Mouse (Mus musculus) lung, embryonic 15.5 days (tissue): ENCODE data around the gene Lrig1. TPM values are rescaled to one million over a fixed set of nuclear protein-coding genes. Genes with fewer than 3 reads are reported as not detected.

Experiments
- ATAC-seq: fragments of 200-750 bp; cut with Nextera tagmentation; 2 replicates; pipeline ENCODE4 v1.8.0; 2017; ENCODE audit warnings: moderate number of reproducible peaks, borderline replicate concordance; ENCODE audit not compliant: low FRiP score, low TSS enrichment; ENCODE audit errors: extremely low read depth
- H3K27ac ChIP-seq: fragments of 300-500 bp; sonication (generic); 2 replicates; pipeline ENCODE4 v1.5.1; 2015; ENCODE audit warnings: moderate library complexity, mild to moderate bottlenecking, inconsistent platforms
- H3K27me3 ChIP-seq: fragments of 300-500 bp; sonication (generic); 2 replicates; pipeline ENCODE4 v1.6.1; 2015; ENCODE audit warnings: inconsistent platforms
- H3K36me3 ChIP-seq: fragments of 300-500 bp; sonication (generic); 2 replicates; pipeline ENCODE4 v1.6.1; 2015; ENCODE audit warnings: inconsistent platforms
- H3K4me1 ChIP-seq: fragments of 300-500 bp; sonication (generic); 2 replicates; pipeline ENCODE4 v1.6.1; 2015; ENCODE audit warnings: inconsistent platforms
- H3K4me2 ChIP-seq: fragments of 300-500 bp; sonication (generic); 2 replicates; pipeline ENCODE4 v1.6.1; 2015; ENCODE audit warnings: inconsistent platforms, mild to moderate bottlenecking, moderate library complexity
- H3K4me3 ChIP-seq: fragments of 300-500 bp; sonication (generic); 2 replicates; pipeline ENCODE4 v1.5.1; 2015; ENCODE audit warnings: mild to moderate bottlenecking, inconsistent platforms
- H3K9ac ChIP-seq: fragments of 300-500 bp; sonication (generic); 2 replicates; pipeline ENCODE4 v1.6.1; 2015; ENCODE audit warnings: inconsistent platforms
- H3K9me3 ChIP-seq: fragments of 300-500 bp; sonication (generic); 2 replicates; pipeline ENCODE4 v1.6.1; 2016; ENCODE audit warnings: inconsistent platforms
- WGBS: fragments of 180-500 bp; shearing (Covaris S2); methylation state at CpG from one replicate; pipeline ENCODE4 v1.1.7; 2015; 5-methylcytosine and 5-hydroxymethylcytosine counted together
- polyA plus RNA-seq: library from polyadenylated mRNA; unstranded; fragments of >200 nt; fragmentation: Nextera tagmentation; extraction: Ambion mirVana; gene quantifications from 2 replicates; pipeline ENCODE4 v1.2.1, GENCODE M21; 2015

Lrig1 gene
- polyA plus RNA-seq, 1 experiment from 2014 or later, result 9.0 TPM

- Histone ChIP-seq H3K27me3 (no peaks in the 10 kb centered on the region), H3K4me3 (no peak overlapping the region), H3K27ac (no peak overlapping the region), H3K9ac (no peak overlapping the region), H3K4me1 (peaks cover 62% of the 10 kb centered on the region), H3K36me3 (no peaks in the 10 kb centered on the region), H3K9me3 (no peaks in the 10 kb centered on the region), H3K4me2 (0 out of 2 replicates have a peak overlapping the region, but pooled peaks have one; percentile 15)
- no peak for ATAC-seq
- 53% methylated on average over 6 of the region's 6 CpGs for WGBS
These were observed 17.7 kb downstream of the Lrig1 start for GRCm38 (mm10) chr6:94682270-94682618.

DNA sequence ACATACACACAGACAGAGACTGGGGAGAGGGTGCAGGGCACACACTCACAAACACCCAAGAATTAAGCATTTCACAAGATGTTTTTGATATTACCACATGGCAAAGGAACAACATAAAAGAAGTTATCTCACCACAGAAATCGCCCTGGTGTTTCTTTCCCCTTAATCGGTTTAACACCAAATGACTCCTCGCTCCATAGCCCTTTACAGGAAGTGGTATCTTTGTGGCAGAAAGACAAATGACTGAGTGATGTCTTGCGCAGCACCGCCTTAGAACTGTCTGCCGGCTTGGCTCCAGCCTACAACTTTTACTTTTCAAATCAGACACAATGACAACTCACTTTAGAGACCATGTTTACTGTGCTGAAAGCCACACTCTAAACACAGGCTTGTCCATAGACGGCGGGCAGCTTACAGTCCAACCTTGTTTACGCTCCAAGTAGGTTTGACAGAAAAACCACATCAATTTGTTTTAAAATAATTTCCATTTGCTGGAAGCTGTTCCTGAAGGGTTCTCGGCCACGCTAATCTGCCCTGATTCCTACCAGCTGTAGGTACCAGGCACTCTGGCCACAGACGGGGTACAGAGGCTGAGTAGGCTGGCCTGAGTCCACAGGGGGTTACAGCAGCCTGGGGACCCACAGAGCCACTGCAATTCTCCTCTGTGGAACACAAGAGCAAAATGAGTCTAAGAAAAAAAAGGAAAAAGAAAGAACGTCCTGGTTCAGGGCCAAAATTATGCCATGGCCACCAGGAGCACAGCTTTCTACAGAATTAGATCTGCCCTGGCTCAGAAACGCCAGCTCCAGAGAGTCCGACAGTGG is 18.3 kb downstream of the Lrig1 start:
- H3K27me3 ChIP-seq, result no peaks in the 10 kb centered on the region
- no peak overlapping the region for H3K27ac ChIP-seq
- peaks cover 66% of the 10 kb centered on the region for H3K4me1 ChIP-seq
- no peaks in the 10 kb centered on the region for H3K9me3 ChIP-seq
- H3K9ac ChIP-seq, result no peak overlapping the region
- no peaks in the 10 kb centered on the region for H3K36me3 ChIP-seq
- WGBS, result 26% methylated on average over 15 of the region's 15 CpGs
- no peak overlapping the region for H3K4me3 ChIP-seq
- ATAC-seq, result no peak; the same call in 1 of the 2 replicates
- peak overlapping the region; percentile 15; the same call in 1 of the 2 replicates for H3K4me2 ChIP-seq

- Histone ChIP-seq H3K27ac (no peak overlapping the region), H3K4me3 (no peak overlapping the region), H3K36me3 (no peaks in the 10 kb centered on the region), H3K4me1 (peaks cover 72% of the 10 kb centered on the region), H3K27me3 (no peaks in the 10 kb centered on the region), H3K9ac (no peak overlapping the region), H3K4me2 (no peak overlapping the region), H3K9me3 (no peaks in the 10 kb centered on the region)
- ATAC-seq, result no peak
- WGBS, result 58% methylated on average over 5 of the region's 5 CpGs
These were observed 19.1 kb downstream of the Lrig1 start for GRCm38 (mm10) chr6:94680760-94681445.

DNA sequence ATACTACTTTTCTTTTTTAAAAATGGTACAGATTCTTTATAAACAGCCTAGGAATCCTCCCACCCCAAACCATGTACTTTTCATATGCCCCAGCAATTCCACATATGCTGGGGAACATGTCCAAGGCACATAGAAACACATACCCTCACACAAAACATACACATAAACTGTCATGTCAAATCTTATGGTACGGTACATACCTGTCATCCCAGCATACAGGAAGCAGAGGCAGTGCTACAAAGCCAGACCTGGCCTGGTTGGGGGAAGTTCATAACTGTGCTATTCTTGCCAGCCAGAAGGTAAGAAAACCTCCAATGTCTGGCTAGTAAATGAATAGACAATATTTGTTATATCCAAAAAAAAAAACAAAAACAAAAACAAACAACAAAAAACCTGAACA is 20.7 kb downstream of the Lrig1 start:
- H3K27me3 ChIP-seq, result no peaks in the 10 kb centered on the region
- no peak overlapping the region for H3K9ac ChIP-seq
- no peak overlapping the region for H3K27ac ChIP-seq
- no peak for ATAC-seq
- 77% methylated on average over 1 of the region's 1 CpGs for WGBS
- H3K9me3 ChIP-seq, result no peaks in the 10 kb centered on the region
- H3K4me1 ChIP-seq, result peaks cover 70% of the 10 kb centered on the region
- no peaks in the 10 kb centered on the region for H3K36me3 ChIP-seq
- no peak overlapping the region for H3K4me2 ChIP-seq
- no peak overlapping the region for H3K4me3 ChIP-seq

DNA sequence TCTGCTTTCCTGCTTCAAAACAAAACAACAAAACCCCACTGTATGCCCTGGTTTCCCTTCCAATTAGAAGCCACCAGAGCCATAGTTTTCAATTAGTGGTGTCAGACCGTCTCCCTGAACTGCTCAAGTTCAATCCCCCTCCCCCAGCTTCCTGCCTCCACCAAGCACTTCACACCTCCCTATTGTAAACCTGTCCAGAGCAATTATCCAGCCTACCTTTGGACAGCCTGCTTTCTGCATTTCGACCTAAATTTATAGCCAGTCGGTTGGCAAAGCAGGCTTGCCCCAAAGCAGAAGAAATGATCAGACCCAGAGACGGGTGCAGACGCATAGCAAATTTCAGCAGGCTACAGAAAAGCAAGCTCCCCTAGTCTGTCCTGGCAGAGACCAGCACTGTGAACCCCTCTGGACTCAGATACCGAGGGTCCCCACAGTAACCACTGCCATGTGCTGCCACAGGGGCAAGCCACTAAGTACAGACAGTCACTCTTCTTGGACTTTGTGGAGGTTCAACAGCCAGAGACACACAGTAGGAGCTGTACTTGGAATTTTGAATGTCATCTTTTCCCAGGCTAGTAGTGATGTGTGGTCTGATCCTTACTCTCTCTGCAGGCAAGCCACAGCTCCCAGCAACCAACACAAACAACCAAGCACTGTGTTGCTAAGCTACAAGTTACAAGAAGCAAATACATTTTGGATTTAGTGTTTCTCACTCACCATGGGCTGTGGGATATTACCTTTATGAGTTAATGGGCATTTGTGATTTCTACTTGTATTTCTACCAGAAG is 21.4 kb downstream of the Lrig1 start:
- Histone ChIP-seq H3K36me3 (no peaks in the 10 kb centered on the region), H3K27me3 (no peaks in the 10 kb centered on the region), H3K4me3 (no peak overlapping the region), H3K4me2 (no peak overlapping the region), H3K9me3 (no peaks in the 10 kb centered on the region), H3K27ac (no peak overlapping the region), H3K4me1 (peaks cover 70% of the 10 kb centered on the region), H3K9ac (no peak overlapping the region)
- ATAC-seq, result no peak
- 42% methylated on average over 6 of the region's 6 CpGs for WGBS

DNA sequence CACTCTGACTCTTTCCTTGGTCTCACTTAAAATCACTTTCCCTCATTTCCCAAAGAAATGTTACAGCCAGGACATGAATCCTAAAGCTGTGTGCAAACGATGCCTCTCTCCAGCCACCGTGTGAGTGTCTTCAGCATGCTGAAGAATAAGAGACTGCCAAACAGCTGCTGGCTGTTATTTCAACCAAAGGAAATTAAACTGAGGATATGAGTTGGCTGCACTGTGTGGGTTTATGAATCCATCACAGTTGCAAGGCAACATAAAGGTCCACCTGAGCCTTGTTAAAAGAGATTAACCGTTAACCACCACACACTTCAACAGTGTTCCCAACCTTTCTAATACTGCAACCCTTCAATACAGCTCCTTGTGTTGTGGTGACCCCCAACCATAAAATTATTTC is 22.5 kb downstream of the Lrig1 start:
- H3K27ac ChIP-seq, result peak overlapping the region; percentile 65
- H3K36me3 ChIP-seq, result no peaks in the 10 kb centered on the region
- H3K4me3 ChIP-seq, result no peak overlapping the region
- H3K4me1 ChIP-seq, result peaks cover 69% of the 10 kb centered on the region
- no peaks in the 10 kb centered on the region for H3K9me3 ChIP-seq
- WGBS, result 27% methylated on average over 3 of the region's 3 CpGs
- H3K4me2 ChIP-seq, result peak overlapping the region; percentile 33
- H3K27me3 ChIP-seq, result no peaks in the 10 kb centered on the region
- no peak for ATAC-seq
- no peak overlapping the region for H3K9ac ChIP-seq

- H3K9me3 ChIP-seq, result no peaks in the 10 kb centered on the region
- H3K4me2 ChIP-seq, result peak overlapping the region; percentile 40
- peak overlapping the region; percentile 65 for H3K27ac ChIP-seq
- peak; percentile 76 for ATAC-seq
- peaks cover 64% of the 10 kb centered on the region for H3K4me1 ChIP-seq
- H3K36me3 ChIP-seq, result no peaks in the 10 kb centered on the region
- no peaks in the 10 kb centered on the region for H3K27me3 ChIP-seq
- WGBS, result 38% methylated on average over 3 of the region's 3 CpGs
- no peak overlapping the region for H3K4me3 ChIP-seq
- H3K9ac ChIP-seq, result no peak overlapping the region
These were observed 23.1 kb downstream of the Lrig1 start for GRCm38 (mm10) chr6:94676840-94677239.

DNA sequence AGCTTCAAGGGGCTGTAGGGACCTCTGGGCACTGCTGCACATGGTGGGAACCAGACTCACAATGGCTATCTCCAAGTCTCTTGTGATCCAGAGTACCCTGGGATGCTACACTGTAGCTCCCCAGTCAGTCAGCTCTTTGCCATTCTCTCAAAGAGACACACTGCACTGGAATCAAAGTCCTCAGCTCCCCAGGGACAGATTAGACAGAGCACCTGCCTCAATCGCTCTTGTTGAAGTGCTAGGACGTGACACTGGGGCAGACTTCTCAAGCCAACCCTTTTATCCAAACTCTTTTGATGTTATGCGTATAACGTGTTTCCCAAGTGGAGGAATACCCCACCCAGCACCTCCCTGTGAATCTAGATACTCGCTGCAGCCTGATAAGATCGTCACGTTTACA is 23.7 kb downstream of the Lrig1 start:
- Histone ChIP-seq H3K4me3 (no peak overlapping the region), H3K27me3 (no peaks in the 10 kb centered on the region), H3K4me1 (peaks cover 59% of the 10 kb centered on the region), H3K4me2 (peak overlapping the region; percentile 40), H3K27ac (peak overlapping the region; percentile 13; the same call in 1 of the 2 replicates), H3K36me3 (no peaks in the 10 kb centered on the region), H3K9ac (no peak overlapping the region), H3K9me3 (no peaks in the 10 kb centered on the region)
- ATAC-seq, result no peak
- WGBS, result 22% methylated on average over 7 of the region's 7 CpGs

GRCm38 (mm10) chr6:94672426-94672825 is 27.5 kb downstream of the Lrig1 start:
- Histone ChIP-seq H3K4me1 (peaks cover 51% of the 10 kb centered on the region), H3K9ac (no peak overlapping the region)
- WGBS, result 75% methylated on average over 2 of the region's 2 CpGs

DNA sequence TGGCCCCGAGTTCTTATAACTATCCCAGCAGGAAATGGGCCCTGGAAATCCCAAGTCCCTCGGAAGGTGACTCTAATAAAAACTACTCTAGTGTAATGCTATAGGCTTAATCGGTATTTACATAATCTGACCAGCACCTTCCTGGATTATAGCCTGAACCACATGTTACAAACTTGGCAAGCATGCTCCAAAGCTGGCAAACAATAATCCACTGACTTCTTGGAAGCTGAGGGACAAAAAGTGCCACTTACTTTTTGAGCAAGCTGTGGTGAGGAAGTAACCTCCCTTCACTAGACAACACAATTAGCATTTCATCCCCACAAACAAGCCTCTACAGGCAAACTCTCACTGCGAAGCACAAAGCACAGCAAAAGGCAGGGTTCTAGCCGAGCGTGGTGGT is 30.6 kb downstream of the Lrig1 start:
- WGBS, result 76% methylated on average over 6 of the region's 6 CpGs

More at GRCm38 (mm10) chr6:94672426-94672825, 27.5 kb downstream of the Lrig1 start:
- no peaks in the 10 kb centered on the region for H3K27me3 ChIP-seq
- no peak overlapping the region for H3K4me2 ChIP-seq
- no peaks in the 10 kb centered on the region for H3K36me3 ChIP-seq
- no peak overlapping the region for H3K4me3 ChIP-seq
- no peaks in the 10 kb centered on the region for H3K9me3 ChIP-seq
- ATAC-seq, result no peak
- H3K27ac ChIP-seq, result no peak overlapping the region

GRCm38 (mm10) chr6:94668204-94668863 is 31.6 kb downstream of the Lrig1 start:
- Histone ChIP-seq H3K36me3 (no peaks in the 10 kb centered on the region), H3K27me3 (no peaks in the 10 kb centered on the region), H3K4me2 (peak overlapping the region; percentile 38), H3K9ac (no peak overlapping the region), H3K4me1 (peaks cover 17% of the 10 kb centered on the region), H3K4me3 (no peak overlapping the region), H3K9me3 (no peaks in the 10 kb centered on the region), H3K27ac (no peak overlapping the region)
- no peak for ATAC-seq
- WGBS, result 21% methylated on average over 13 of the region's 13 CpGs

More for the DNA sequence above, 30.6 kb downstream of the Lrig1 start:
- Histone ChIP-seq H3K36me3 (no peaks in the 10 kb centered on the region), H3K27me3 (no peaks in the 10 kb centered on the region), H3K27ac (no peak overlapping the region), H3K9ac (no peak overlapping the region), H3K4me2 (no peak overlapping the region), H3K4me3 (no peak overlapping the region), H3K4me1 (peaks cover 26% of the 10 kb centered on the region), H3K9me3 (no peaks in the 10 kb centered on the region)
- no peak for ATAC-seq
